Mouse (Mus musculus): Measurements from ENCODE around the gene Actc1. TPM values are rescaled to one million over a fixed set of nuclear protein-coding genes. Genes with fewer than 3 reads are reported as not detected.

The Actc1 gene
- polyA plus RNA-seq, 1 experiment from 2014 or later = 116 TPM

Other genes starting within 250 kb of the Actc1 start
- 11.1 and 15.7 TPM in 2 replicates for gene Scg5, start 224.4 kb downstream of the Actc1 start, polyA plus RNA-seq (2014; fragmentation: Nextera tagmentation; extraction: Ambion mirVana)
- 6.3 and 7.9 TPM in 2 replicates for gene Arhgap11a, start 204.9 kb downstream of the Actc1 start, polyA plus RNA-seq (2014; fragmentation: Nextera tagmentation; extraction: Ambion mirVana)
- 0.10 and 0.17 TPM in 2 replicates for gene Gjd2, start 39.9 kb downstream of the Actc1 start, polyA plus RNA-seq (2014; fragmentation: Nextera tagmentation; extraction: Ambion mirVana)
- 62.2 and 69.1 TPM in 2 replicates for gene Aqr, start 133.5 kb upstream of the Actc1 start, polyA plus RNA-seq (2014; fragmentation: Nextera tagmentation; extraction: Ambion mirVana)
- gene Zfp770, start 147.9 kb upstream of the Actc1 start, polyA plus RNA-seq (2014; fragmentation: Nextera tagmentation; extraction: Ambion mirVana) = 3.8 and 5.5 TPM in 2 replicates

Data from embryonic facial prominence, embryonic 11.5 days (tissue).